Mouse (Mus musculus): ENCODE measurements around the gene P2rx2. TPM values are rescaled to one million over a fixed set of nuclear protein-coding genes. Genes with fewer than 3 reads are reported as not detected.

The P2rx2 gene
- polyA plus RNA-seq, 1 experiment from 2014 or later = 5.7 TPM

- ATAC-seq (replicated peaks) = no peak; the same call in 1 of the 2 replicates
- no peak overlapping the region for H3K27ac ChIP-seq (replicated peaks)
- peak overlapping the region; percentile 76 for H3K4me2 ChIP-seq (replicated peaks)
- H3K9ac ChIP-seq (replicated peaks) = 0 out of 2 replicates have a peak overlapping the region, but pooled peaks have one; percentile 52
- no peaks in the 10 kb centered on the region for H3K27me3 ChIP-seq
- H3K36me3 ChIP-seq = peaks cover 21% of the 10 kb centered on the region
- peak overlapping the region; percentile 46; the same call in 1 of the 2 replicates for H3K4me3 ChIP-seq
- WGBS = 46% methylated on average over 11 of the region's 11 CpGs
- peaks cover 12% of the 10 kb centered on the region for H3K4me1 ChIP-seq
- H3K9me3 ChIP-seq = no peaks in the 10 kb centered on the region
Measured at GRCm38 (mm10) chr5:110363822-110364545, 21.0 kb upstream of the P2rx2 start.

DNA sequence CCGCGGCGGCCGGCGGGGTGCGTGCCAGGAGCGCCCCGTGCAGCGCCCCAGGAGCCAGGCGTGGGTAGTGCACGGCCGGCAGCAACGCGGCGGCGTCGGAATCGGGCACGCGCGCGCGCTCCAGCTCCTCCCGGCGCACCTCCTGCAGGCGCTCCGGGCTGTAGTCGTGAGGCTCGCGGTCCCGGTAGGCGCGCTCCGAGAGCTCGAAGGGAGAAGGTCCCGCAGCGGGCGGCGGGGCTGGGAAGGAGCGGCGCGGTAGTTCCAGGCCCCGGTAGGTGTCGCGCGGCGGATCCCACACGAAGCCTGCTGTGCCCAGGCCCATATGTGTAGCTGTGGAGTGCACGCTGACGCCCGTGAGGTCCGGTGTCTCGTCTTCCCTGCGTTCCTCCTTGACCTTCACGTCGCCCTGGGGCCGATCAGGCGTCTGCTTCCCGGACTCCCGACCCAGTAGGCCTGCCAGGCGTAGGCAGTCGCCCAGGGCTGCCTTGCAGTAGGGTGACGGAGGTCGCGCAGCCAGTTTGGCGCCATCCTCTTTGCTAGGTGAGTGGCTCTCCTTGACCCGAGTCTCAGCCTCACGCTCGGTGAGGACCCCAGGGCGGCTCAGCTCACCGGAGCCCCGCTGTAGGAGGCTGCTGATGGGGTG is 20.3 kb upstream of the P2rx2 start:
- no peaks in the 10 kb centered on the region for H3K9me3 ChIP-seq
- peak; percentile 84 for ATAC-seq (replicated peaks)
- H3K4me3 ChIP-seq = peak overlapping the region; percentile 46
- H3K36me3 ChIP-seq = peaks cover 14% of the 10 kb centered on the region
- H3K4me2 ChIP-seq (replicated peaks) = peak overlapping the region; percentile 76
- H3K4me1 ChIP-seq = peaks cover 12% of the 10 kb centered on the region
- no peaks in the 10 kb centered on the region for H3K27me3 ChIP-seq
- 5% methylated on average over 72 of the region's 72 CpGs for WGBS
- H3K9ac ChIP-seq (replicated peaks) = peak overlapping the region; percentile 52
- no peak overlapping the region for H3K27ac ChIP-seq (replicated peaks)

- Histone ChIP-seq H3K27ac (replicated peaks) (no peak overlapping the region), H3K9me3 (no peaks in the 10 kb centered on the region), H3K4me2 (replicated peaks) (peak overlapping the region; percentile 76), H3K36me3 (peaks cover 11% of the 10 kb centered on the region), H3K4me3 (peak overlapping the region; percentile 46), H3K4me1 (peaks cover 13% of the 10 kb centered on the region), H3K9ac (replicated peaks) (peak overlapping the region; percentile 52), H3K27me3 (no peaks in the 10 kb centered on the region)
- 4% methylated on average over 28 of the region's 28 CpGs for WGBS
- ATAC-seq (replicated peaks) = no peak; the same call in 1 of the 2 replicates
Measured at GRCm38 (mm10) chr5:110362813-110363178, 19.8 kb upstream of the P2rx2 start.

DNA sequence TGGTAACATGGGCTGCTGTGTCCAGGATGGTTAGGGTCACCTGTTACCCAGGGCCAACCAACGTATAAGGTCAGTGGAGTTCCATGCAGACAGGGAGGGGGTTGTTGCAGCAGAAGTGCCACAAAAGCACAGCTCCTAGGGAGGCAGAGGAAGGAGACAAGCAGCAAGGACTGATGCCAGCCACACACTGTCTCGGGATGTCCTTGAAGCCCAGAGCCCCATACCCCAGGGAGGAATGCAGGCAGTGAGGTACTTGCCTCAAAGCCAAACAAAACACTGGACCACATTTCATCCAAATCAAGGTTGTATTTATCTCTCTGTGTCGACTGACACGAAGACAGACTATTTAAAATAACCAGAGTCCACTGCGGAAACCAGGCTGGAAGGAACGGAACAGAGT is 18.5 kb upstream of the P2rx2 start:
- ATAC-seq (replicated peaks) = no peak
- Histone ChIP-seq H3K9ac (replicated peaks) (no peak overlapping the region), H3K9me3 (no peaks in the 10 kb centered on the region), H3K36me3 (peaks cover 2% of the 10 kb centered on the region; the same call in 1 of the 2 replicates), H3K4me3 (no peak overlapping the region), H3K27me3 (no peaks in the 10 kb centered on the region), H3K4me1 (peaks cover 15% of the 10 kb centered on the region), H3K27ac (replicated peaks) (no peak overlapping the region), H3K4me2 (replicated peaks) (no peak overlapping the region)
- WGBS = 91% methylated on average over 6 of the region's 6 CpGs

- Histone ChIP-seq H3K27ac (replicated peaks) (no peak overlapping the region), H3K36me3 (0 out of 2 replicates have a peak, but pooled peaks cover 2% of the 10 kb centered on the region), H3K4me1 (peaks cover 7% of the 10 kb centered on the region), H3K9me3 (no peaks in the 10 kb centered on the region), H3K27me3 (no peaks in the 10 kb centered on the region), H3K9ac (replicated peaks) (no peak overlapping the region), H3K4me3 (no peak overlapping the region), H3K4me2 (replicated peaks) (no peak overlapping the region)
- ATAC-seq (replicated peaks) = peak; percentile 47
- 37% methylated on average over 9 of the region's 9 CpGs for WGBS
Measured at GRCm38 (mm10) chr5:110357531-110358179, 14.6 kb upstream of the P2rx2 start.

- Histone ChIP-seq H3K36me3 (no peaks in the 10 kb centered on the region), H3K27me3 (no peaks in the 10 kb centered on the region), H3K9me3 (no peaks in the 10 kb centered on the region), H3K9ac (replicated peaks) (no peak overlapping the region), H3K4me3 (no peak overlapping the region), H3K4me1 (peaks cover 7% of the 10 kb centered on the region; the same call in 1 of the 2 replicates), H3K4me2 (replicated peaks) (no peak overlapping the region), H3K27ac (replicated peaks) (no peak overlapping the region)
- WGBS = 15% methylated on average over 7 of the region's 7 CpGs
- ATAC-seq (replicated peaks) = no peak
Measured at GRCm38 (mm10) chr5:110354716-110355115, 11.7 kb upstream of the P2rx2 start.

GRCm38 (mm10) chr5:110347006-110347405 is 4.0 kb upstream of the P2rx2 start:
- 88% methylated on average over 8 of the region's 8 CpGs for WGBS
- no peak overlapping the region for H3K27ac ChIP-seq (replicated peaks)
- no peak overlapping the region for H3K9ac ChIP-seq (replicated peaks)
- no peaks in the 10 kb centered on the region for H3K9me3 ChIP-seq
- peaks cover 17% of the 10 kb centered on the region; the same call in 1 of the 2 replicates for H3K27me3 ChIP-seq
- no peak overlapping the region for H3K4me2 ChIP-seq (replicated peaks)
- ATAC-seq (replicated peaks) = no peak
- no peak overlapping the region for H3K4me3 ChIP-seq
- no peaks in the 10 kb centered on the region for H3K36me3 ChIP-seq
- H3K4me1 ChIP-seq = peaks cover 14% of the 10 kb centered on the region

- ATAC-seq (replicated peaks) = no peak
- H3K4me1 ChIP-seq = peaks cover 14% of the 10 kb centered on the region
- 88% methylated on average over 4 of the region's 4 CpGs for WGBS
Measured at GRCm38 (mm10) chr5:110345553-110345952, 2.5 kb upstream of the P2rx2 start.

DNA sequence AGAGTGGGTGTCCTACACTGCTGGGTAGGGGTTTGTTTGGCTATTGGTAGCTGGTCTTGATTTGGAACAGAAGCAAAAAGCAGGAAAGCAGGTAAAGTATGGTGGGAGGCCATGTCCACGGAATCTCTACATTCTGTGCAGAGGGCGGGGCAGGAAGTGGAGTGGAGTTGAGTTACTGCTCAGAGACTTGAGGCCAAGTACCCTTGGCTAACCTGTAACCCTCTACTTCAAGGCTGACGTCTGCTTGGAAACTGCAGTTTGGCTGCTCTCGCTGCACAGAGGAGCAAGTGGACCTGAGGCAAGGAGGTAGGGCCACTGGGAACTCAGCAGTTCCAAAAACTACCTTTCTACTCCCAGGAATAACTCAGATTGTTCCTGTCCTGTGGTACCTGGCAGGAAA is 1.5 kb upstream of the P2rx2 start, which contains the start of gene Lrcol1:
Gene Lrcol1 (plus strand): TSS at position 207 of the 400 bp plus-strand sequence.
- WGBS = 92% methylated on average over 4 of the region's 4 CpGs

More at GRCm38 (mm10) chr5:110345553-110345952, 2.5 kb upstream of the P2rx2 start:
- no peak overlapping the region for H3K4me2 ChIP-seq (replicated peaks)
- no peaks in the 10 kb centered on the region for H3K36me3 ChIP-seq
- H3K9ac ChIP-seq (replicated peaks) = no peak overlapping the region
- no peaks in the 10 kb centered on the region for H3K9me3 ChIP-seq
- no peak overlapping the region for H3K27ac ChIP-seq (replicated peaks)
- H3K27me3 ChIP-seq = peaks cover 20% of the 10 kb centered on the region; the same call in 1 of the 2 replicates
- H3K4me3 ChIP-seq = no peak overlapping the region

DNA sequence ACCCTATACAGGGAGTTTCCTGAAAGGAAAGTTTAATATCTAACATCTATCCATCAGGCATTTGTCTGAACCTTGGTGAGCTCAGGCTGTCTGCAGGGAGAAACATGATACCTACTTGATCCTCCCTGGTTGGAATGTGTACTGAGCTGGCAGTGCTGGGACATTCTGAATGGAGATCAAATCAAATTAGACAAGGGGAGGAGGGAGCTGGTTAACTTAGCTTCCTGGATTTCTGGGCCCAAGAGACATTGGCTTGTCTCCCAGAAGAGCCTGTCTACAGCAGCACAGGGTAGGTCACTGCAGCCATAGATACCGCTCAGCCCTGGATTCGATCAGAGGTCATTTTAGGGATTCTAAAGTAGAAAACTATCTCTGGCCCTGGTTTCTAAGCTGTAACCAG is 4.2 kb downstream of the P2rx2 start:
- WGBS = 97% methylated on average over 2 of the region's 2 CpGs
- Histone ChIP-seq H3K9me3 (no peaks in the 10 kb centered on the region), H3K9ac (replicated peaks) (no peak overlapping the region), H3K27ac (replicated peaks) (no peak overlapping the region), H3K4me3 (no peak overlapping the region), H3K4me2 (replicated peaks) (no peak overlapping the region), H3K36me3 (peaks cover 7% of the 10 kb centered on the region; the same call in 1 of the 2 replicates), H3K4me1 (peaks cover 14% of the 10 kb centered on the region), H3K27me3 (peaks cover 17% of the 10 kb centered on the region; the same call in 1 of the 2 replicates)
- ATAC-seq (replicated peaks) = no peak

More for the DNA sequence above, 1.5 kb upstream of the P2rx2 start, which contains the start of gene Lrcol1:
- Histone ChIP-seq H3K4me3 (no peak within 1 kb of the TSS), H3K4me1 (peaks cover 14% of the 10 kb centered on the region), H3K4me2 (replicated peaks) (no peak within 1 kb of the TSS), H3K36me3 (no peaks in the 10 kb centered on the region), H3K9me3 (no peaks in the 10 kb centered on the region), H3K27ac (replicated peaks) (no peak within 1 kb of the TSS), H3K27me3 (peaks cover 20% of the 10 kb centered on the region; the same call in 1 of the 2 replicates), H3K9ac (replicated peaks) (no peak within 1 kb of the TSS)
- no peak for ATAC-seq (replicated peaks)

- H3K36me3 ChIP-seq = peaks cover 6% of the 10 kb centered on the region; the same call in 1 of the 2 replicates
- no peak for ATAC-seq (replicated peaks)
Measured at GRCm38 (mm10) chr5:110330508-110330907, 12.5 kb downstream of the P2rx2 start.

GRCm38 (mm10) chr5:110313127-110313526 is 29.9 kb downstream of the P2rx2 start:
- H3K9me3 ChIP-seq = no peaks in the 10 kb centered on the region
- H3K4me3 ChIP-seq = no peak overlapping the region
- H3K36me3 ChIP-seq = peaks cover 24% of the 10 kb centered on the region; the same call in 1 of the 2 replicates
- no peaks in the 10 kb centered on the region for H3K4me1 ChIP-seq
- ATAC-seq (replicated peaks) = no peak
- H3K4me2 ChIP-seq (replicated peaks) = no peak overlapping the region
- no peak overlapping the region for H3K9ac ChIP-seq (replicated peaks)
- no peaks in the 10 kb centered on the region for H3K27me3 ChIP-seq
- WGBS = 63% methylated on average over 3 of the region's 3 CpGs
- H3K27ac ChIP-seq (replicated peaks) = no peak overlapping the region

More at GRCm38 (mm10) chr5:110330508-110330907, 12.5 kb downstream of the P2rx2 start:
- H3K4me2 ChIP-seq (replicated peaks) = no peak overlapping the region
- H3K27me3 ChIP-seq = no peaks in the 10 kb centered on the region
- no peak overlapping the region for H3K4me3 ChIP-seq
- H3K9me3 ChIP-seq = no peaks in the 10 kb centered on the region
- H3K9ac ChIP-seq (replicated peaks) = no peak overlapping the region
- no peaks in the 10 kb centered on the region for H3K4me1 ChIP-seq
- WGBS = 94% methylated on average over 3 of the region's 3 CpGs
- H3K27ac ChIP-seq (replicated peaks) = no peak overlapping the region

Data from forebrain, embryonic 15.5 days (tissue).